Mouse (Mus musculus) lung, postnatal 0 days (tissue): ENCODE measurements around the gene Cep83. TPM values are rescaled to one million over a fixed set of nuclear protein-coding genes. Genes with fewer than 3 reads are reported as not detected.

Experiments
- ATAC-seq: fragments of 200-750 bp; cut with Nextera tagmentation; 2 replicates; pipeline ENCODE4 v1.8.0; 2017; ENCODE audit warnings: moderate library complexity
- DNase-seq: peaks from one replicate; pipeline ENCODE4 v3.0.0-alpha.2; 2016; ENCODE audit warnings: low spot score
- H3K27ac ChIP-seq: fragments of 300-500 bp; sonication (generic); 2 replicates; pipeline ENCODE4 v1.5.1; 2014; ENCODE audit warnings: antibody characterized with exemption, mild to moderate bottlenecking, low read length, mixed read lengths
- H3K27me3 ChIP-seq: fragments of 300-500 bp; sonication (generic); replicated peaks from 2 replicates; pipeline ENCODE4 v1.6.1; 2014; ENCODE audit warnings: low read length, mixed read lengths; ENCODE audit not compliant: insufficient read depth
- H3K36me3 ChIP-seq: fragments of 300-500 bp; sonication (generic); 2 replicates; pipeline ENCODE4 v1.6.1; 2014; ENCODE audit warnings: low read length, mixed read lengths; ENCODE audit not compliant: insufficient read depth
- H3K4me1 ChIP-seq: fragments of 300-500 bp; sonication (generic); 2 replicates; pipeline ENCODE4 v1.6.1; 2014; ENCODE audit warnings: antibody characterized with exemption, low read depth, low read length, mixed read lengths; ENCODE audit not compliant: insufficient read depth
- H3K4me2 ChIP-seq: fragments of 300-500 bp; sonication (generic); replicated peaks from 2 replicates; pipeline ENCODE4 v1.6.1; 2014; ENCODE audit warnings: low read depth, mild to moderate bottlenecking, low read length, moderate library complexity, mixed read lengths
- H3K4me3 ChIP-seq: fragments of 300-500 bp; sonication (generic); 2 replicates; pipeline ENCODE4 v1.5.1; 2014; ENCODE audit warnings: low read depth, low read length
- H3K9ac ChIP-seq: fragments of 300-500 bp; sonication (generic); replicated peaks from 2 replicates; pipeline ENCODE4 v1.6.1; 2014; ENCODE audit warnings: low read depth, mild to moderate bottlenecking
- H3K9me3 ChIP-seq: fragments of 300-500 bp; sonication (generic); 2 replicates; pipeline ENCODE4 v1.6.1; 2016; ENCODE audit warnings: low read length, mixed read lengths
- CTCF ChIP-seq: IDR thresholded peaks from 2 replicates; pipeline ENCODE4 v1.5.1; 2016; ENCODE audit warnings: antibody characterized with exemption, mild to moderate bottlenecking
- EP300 ChIP-seq: IDR thresholded peaks from 2 replicates; pipeline ENCODE4 v1.6.1; 2016; ENCODE audit warnings: antibody characterized with exemption, mild to moderate bottlenecking, control low read depth
- WGBS: fragments of 180-500 bp; shearing (Covaris S2); extraction: QIAGEN DNeasy Blood & Tissue Kit; methylation state at CpG from one replicate; pipeline ENCODE4 v1.1.7; 2014; 5-methylcytosine and 5-hydroxymethylcytosine counted together
- polyA plus RNA-seq: library from polyadenylated mRNA; unstranded; fragments of >200 nt; fragmentation: Nextera tagmentation; extraction: Ambion mirVana; gene quantifications from 2 replicates; pipeline ENCODE4 v1.2.1, GENCODE M21; 2015

Gene Cep83
- polyA plus RNA-seq, 1 experiment from 2014 or later = 20.6 TPM

- Histone ChIP-seq H3K9me3 (no peaks in the 10 kb centered on the region), H3K27ac (peak overlapping the region; percentile 93), H3K27me3 (no peaks in the 10 kb centered on the region), H3K4me2 (peak overlapping the region; percentile 90), H3K36me3 (no peaks in the 10 kb centered on the region), H3K9ac (peak overlapping the region; percentile 91), H3K4me3 (peak overlapping the region; percentile 86), H3K4me1 (no peaks in the 10 kb centered on the region)
- TF ChIP-seq EP300 = no peak
- TF ChIP-seq CTCF = peak; percentile 23; the same call in 1 of the 2 replicates
- 3% methylated on average over 19 of the region's 20 CpGs for WGBS
- ATAC-seq (peak; percentile 68), DNase-seq (peak; percentile 17)
Measured at GRCm38 (mm10) chr10:94687801-94688419, 544 bp upstream of the Cep83 start.

DNA sequence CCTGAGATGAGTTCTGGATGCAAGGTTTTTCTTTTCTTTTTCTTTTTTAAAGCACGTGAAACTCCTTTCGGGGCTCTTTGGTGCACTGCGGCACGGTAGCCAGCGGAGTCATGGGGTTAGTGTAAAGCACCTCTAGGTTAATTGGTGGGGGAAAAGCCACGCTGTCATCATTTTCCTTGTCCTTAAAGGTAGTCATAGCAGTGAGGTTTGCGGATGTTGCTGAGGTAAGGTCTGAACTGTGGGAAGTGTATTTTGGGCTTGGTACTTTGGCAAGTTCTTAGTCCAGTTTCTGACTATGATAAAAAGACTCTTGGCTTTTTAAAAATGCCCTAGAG, 689 bp downstream of the Cep83 start:
- Histone ChIP-seq H3K27ac (peak overlapping the region; percentile 93), H3K4me2 (peak overlapping the region; percentile 90), H3K9ac (peak overlapping the region; percentile 91), H3K4me3 (peak overlapping the region; percentile 86), H3K27me3 (no peaks in the 10 kb centered on the region), H3K4me1 (no peaks in the 10 kb centered on the region), H3K36me3 (no peaks in the 10 kb centered on the region), H3K9me3 (no peaks in the 10 kb centered on the region)
- DNase-seq (no peak), ATAC-seq (peak; percentile 1)
- 0% methylated on average over 7 of the region's 7 CpGs for WGBS
- TF ChIP-seq CTCF = no peak
- TF ChIP-seq EP300 = no peak

DNA sequence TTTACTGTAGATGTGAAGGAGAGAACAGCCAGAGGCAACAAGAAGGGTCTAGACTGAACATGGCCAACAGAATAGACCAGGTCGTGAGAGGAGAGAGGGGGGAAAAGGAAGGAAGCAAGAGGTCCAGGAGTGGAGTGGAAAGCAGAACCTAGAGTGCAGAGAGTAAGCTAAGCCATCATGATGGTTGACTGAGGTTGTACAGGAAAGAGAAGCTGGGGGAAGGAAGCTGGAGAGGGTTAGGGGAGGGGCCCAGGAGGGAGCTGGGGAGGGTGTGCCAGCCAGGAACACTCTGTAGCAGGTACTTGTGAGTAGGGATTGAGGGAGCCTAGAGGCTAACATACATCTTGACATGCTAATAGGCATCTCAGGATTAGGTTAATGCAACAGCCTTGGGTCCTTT, 1.9 kb downstream of the Cep83 start:
- TF ChIP-seq CTCF = no peak
- TF ChIP-seq EP300 = no peak
- Histone ChIP-seq H3K4me2 (no peak overlapping the region), H3K4me3 (no peak overlapping the region), H3K27me3 (no peaks in the 10 kb centered on the region), H3K9me3 (no peaks in the 10 kb centered on the region), H3K36me3 (no peaks in the 10 kb centered on the region), H3K27ac (no peak overlapping the region), H3K4me1 (no peaks in the 10 kb centered on the region), H3K9ac (no peak overlapping the region)
- WGBS = 21% methylated on average over 1 of the region's 1 CpGs
- ATAC-seq = no peak
- DNase-seq = peak; percentile 56

DNA sequence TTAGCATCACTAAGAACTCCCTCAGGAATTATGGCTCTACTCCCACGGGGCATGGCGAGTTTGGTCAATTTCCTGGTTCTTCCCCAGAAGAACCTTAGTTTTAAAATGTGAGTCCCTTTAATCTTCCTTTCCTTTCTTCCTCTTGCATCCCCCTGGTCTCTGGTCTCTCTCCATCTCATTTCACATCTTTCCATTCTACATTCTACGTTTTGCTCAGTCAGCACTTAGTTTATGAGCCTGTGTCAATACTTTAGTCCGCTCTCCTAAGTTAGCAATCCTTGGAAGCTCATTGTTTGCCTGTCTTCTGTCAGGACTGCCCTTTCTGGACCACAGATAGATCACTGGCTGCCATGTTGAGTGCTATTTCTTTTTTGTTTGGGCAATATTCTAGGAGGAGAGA, 3.7 kb downstream of the Cep83 start:
- ATAC-seq = no peak
- no peak overlapping the region for H3K4me2 ChIP-seq
- no peak overlapping the region for H3K4me3 ChIP-seq
- TF ChIP-seq EP300 (no peak), CTCF (no peak)
- H3K9me3 ChIP-seq = no peaks in the 10 kb centered on the region
- H3K27ac ChIP-seq = no peak overlapping the region
- no peak overlapping the region for H3K9ac ChIP-seq
- WGBS = 92% methylated on average over 4 of the region's 4 CpGs
- no peaks in the 10 kb centered on the region for H3K36me3 ChIP-seq
- no peak for DNase-seq
- no peaks in the 10 kb centered on the region for H3K4me1 ChIP-seq
- no peaks in the 10 kb centered on the region for H3K27me3 ChIP-seq

DNA sequence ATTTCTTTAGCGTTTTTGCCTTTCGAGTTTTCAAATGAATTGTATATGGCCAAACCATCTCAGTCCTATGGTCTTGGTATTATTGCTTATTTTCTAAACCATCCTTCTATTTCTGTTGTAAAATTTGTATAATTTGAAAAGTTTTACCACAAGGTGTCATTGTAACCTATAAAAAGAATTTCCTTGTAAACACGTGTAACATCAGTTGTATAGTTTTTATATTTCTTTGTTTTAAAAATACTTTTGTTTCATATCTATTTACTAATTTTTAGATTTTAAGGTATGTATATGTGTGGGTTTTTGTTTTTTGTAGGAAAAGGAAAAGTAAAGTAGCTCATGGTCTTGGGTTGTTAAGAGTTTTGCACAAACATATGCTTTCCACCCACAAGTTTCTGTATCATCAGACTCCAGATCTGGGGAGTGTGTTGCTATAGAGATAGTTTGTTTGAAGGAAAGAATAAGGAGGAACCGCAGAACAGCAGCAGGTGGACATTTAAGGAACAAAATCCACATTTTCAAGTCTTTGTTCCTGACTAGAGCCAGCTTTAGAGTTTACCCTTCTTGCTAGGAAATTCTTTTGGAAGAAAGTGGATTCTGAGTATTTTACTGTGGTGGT, 17.3 kb downstream of the Cep83 start:
- peak; percentile 22 for DNase-seq
- 75% methylated on average over 4 of the region's 4 CpGs for WGBS

GRCm38 (mm10) chr10:94706695-94707094, 18.2 kb downstream of the Cep83 start:
- DNase-seq (no peak), ATAC-seq (no peak)
- no peaks in the 10 kb centered on the region for H3K36me3 ChIP-seq
- no peak overlapping the region for H3K4me2 ChIP-seq
- H3K4me1 ChIP-seq = no peaks in the 10 kb centered on the region; the same call in 1 of the 2 replicates
- no peaks in the 10 kb centered on the region for H3K9me3 ChIP-seq
- no peak overlapping the region for H3K27ac ChIP-seq
- H3K9ac ChIP-seq = no peak overlapping the region
- WGBS = 87% methylated on average over 2 of the region's 2 CpGs
- H3K4me3 ChIP-seq = no peak overlapping the region
- no peak for TF ChIP-seq CTCF
- TF ChIP-seq EP300 = no peak
- no peaks in the 10 kb centered on the region for H3K27me3 ChIP-seq

More for the DNA sequence above, 17.3 kb downstream of the Cep83 start:
- TF ChIP-seq EP300 = no peak
- TF ChIP-seq CTCF = no peak
- Histone ChIP-seq H3K36me3 (no peaks in the 10 kb centered on the region), H3K9ac (no peak overlapping the region), H3K4me3 (no peak overlapping the region), H3K4me2 (no peak overlapping the region), H3K27me3 (no peaks in the 10 kb centered on the region), H3K4me1 (no peaks in the 10 kb centered on the region; the same call in 1 of the 2 replicates), H3K27ac (no peak overlapping the region), H3K9me3 (no peaks in the 10 kb centered on the region)
- no peak for ATAC-seq
